Mouse (Mus musculus): ENCODE results near the gene Stox1.
"Not testable (repeated sequence)": the region's sequence is repeated elsewhere in the genome, so short reads cannot be mapped to it uniquely, and the experiment has no call there.

The Stox1 gene

DNA sequence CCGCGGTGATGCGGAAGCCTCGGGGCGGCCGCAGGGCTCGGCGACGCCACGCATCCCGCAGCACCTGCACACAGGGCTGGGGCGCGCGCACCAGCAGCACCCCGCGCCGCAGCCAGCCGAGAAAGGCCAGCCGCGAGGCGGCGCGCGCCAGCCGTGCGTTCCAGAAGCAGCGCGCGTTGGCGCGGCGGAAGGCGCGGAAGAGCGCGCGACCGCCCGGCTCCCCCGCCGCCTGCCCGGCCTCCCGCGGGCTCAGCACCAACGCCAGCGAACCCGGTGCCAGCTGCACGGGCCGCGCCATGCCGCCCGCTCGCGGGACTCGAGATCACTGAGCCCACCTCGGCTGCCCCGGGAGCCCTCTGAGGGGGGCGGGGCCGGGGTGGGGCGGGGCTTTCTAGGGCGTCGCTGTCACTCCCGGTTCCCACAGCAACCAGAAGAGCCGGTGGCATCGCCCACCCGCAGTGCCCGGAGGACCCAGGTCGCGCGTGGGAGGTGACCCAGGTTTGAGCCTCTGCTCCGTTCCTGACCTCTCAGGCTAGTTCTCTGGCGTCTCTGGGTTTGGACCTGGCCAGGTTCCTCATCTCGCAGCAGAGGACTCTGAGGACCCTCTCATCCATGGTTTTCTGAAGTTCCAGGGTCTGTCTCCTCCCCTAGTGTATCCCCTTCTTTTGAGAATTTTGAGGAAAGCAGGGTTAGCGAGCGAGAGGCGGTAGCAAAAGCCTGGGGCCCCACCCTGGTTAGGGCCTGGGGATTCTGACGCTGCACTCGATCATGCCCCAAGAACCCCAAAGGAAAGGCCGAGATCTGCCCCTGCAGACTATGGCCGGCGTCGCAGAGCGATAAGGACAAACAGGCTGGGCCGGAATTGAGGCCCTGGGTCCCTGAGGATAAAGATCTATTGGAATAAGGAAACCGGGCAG is at the start of gene Stox1:
Stox1 (minus strand) TSS at position 358 of the 917 bp plus-strand sequence.
- peak; percentile 61 for DNase-seq (ENCODE audit: low spot score)

DNA sequence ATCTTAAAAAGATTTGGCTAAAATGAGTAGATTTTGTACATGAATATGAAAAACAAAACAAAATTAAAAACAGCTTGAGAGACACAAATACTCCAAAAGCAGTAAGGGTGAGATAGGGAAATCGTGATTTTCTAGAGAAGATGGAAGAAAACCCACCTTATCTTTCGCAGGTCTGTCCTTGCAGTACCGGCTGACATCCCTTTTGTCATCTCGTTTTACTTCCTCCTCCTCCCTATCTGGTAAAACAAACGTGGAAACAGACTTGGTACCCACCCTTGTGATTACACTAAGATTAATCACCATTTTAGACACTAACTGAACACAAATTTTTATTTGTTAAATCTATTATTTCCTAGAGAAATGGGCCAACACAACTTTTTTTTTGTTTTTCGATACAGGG is 24.9 kb upstream of the Stox1 start:
- DNase-seq (ENCODE audit: low spot score): no peak

DNA sequence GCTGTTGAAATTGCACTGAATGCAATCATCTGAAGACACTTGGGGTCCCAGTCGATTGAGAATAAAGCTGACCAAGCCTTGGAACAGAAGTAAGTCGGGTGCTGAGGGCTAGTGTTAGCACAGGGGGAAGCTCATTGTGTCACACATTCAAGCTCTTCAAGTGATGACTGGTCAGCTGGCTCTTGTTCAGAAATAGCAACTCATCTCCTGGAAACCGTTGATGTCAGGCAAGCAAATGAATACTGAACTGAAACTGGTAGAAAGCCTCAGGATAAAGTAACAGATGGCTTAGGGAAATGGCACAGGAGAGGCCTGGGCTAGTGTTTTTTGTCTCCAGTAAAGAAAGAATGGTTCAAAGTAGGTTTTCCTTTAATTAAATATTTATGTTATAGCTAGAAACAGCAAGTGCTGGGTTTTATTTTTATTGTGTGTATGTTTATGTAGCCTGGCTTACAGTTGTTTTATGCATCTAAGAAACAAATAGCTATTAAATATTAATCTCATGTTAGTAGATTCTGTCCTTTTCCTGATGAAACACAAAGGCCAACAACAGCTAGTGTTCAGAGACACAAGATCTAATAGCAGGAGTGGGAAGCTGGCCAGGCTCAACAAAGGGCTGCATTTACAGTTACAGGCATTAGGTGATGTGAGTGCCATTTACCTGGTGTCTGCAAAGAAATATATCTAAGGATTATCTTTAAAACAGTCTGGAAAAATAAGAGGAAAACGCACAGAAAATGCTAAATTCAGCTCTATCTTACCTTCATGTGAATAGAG is 14.2 kb upstream of the Stox1 start:
- DNase-seq (ENCODE audit: low spot score): no peak

DNA sequence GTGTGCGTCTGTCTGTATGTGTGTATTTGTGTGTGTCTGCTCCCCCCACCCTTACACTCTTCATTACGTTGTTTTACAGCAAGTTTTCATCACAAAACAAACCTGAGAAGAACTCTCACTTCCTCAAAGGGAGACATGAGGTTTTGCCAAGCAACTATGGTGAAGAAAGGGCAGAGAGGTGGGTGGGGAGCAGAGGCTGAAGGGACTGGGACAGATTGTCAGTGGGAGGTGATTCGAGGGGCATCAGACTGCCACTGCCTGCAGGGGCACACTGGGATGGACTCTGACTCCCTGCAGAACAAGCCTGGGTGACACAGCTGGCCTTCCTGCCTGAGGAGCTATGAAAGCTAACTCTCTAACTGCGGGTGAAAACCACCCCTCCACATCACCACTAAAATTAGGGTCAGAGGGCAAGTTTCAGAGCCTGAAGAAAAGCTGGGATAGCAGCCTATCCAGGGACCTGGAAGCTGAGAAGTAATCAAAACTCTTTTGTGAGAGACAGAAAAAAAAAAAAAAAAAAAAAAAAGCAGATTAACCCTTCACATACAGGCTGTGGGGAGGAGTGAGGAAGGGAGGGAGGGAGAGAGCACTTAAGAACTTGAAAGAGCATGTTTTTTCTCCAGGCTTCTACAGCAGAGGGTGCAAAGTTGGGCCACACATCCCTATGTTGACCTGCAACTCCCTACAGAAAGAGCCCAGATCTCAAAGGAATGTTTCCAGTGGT is 11.2 kb upstream of the Stox1 start:
- DNase-seq (ENCODE audit: low spot score): no peak

DNA sequence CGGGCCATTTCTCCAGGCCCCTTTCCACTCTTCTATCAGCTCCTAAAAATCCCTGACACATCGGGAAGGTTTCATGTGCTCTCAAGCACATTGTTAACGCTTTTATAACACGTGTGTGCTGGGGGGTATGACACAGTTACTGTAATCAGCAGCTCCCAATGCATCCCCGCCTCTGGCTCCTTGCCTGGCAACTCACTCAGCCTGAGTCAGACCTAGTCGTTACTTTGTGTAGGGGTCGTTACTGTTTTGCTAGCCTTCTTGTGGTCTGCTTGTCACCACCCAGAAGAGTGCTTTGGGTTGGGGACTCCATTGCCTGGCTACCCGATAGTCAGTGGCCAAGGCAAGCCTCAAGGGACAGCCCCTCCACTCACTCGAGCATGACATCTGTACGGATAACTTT is 4.9 kb upstream of the Stox1 start:
- no peak for DNase-seq (ENCODE audit: low spot score)

DNA sequence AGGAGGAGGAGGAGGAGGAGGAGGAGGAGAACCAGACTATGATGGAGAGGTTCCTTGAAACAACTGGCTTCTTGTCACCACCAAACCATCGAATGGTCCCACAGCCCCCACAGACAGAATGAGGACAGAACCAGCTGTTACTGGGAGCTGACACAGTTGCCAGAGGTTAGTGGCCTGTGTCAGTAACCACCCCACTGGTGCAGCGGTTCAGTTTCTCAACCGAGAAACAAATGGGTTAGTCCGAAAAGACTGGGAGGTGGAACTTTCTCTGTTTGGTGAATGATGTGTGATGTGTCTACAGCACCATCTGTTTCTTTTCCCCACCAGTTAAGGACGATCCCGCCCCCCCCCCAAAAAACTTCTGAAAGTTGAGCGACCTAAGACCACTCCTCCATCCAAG is 992 bp downstream of the Stox1 start:
- DNase-seq (ENCODE audit: low spot score): no peak

DNA sequence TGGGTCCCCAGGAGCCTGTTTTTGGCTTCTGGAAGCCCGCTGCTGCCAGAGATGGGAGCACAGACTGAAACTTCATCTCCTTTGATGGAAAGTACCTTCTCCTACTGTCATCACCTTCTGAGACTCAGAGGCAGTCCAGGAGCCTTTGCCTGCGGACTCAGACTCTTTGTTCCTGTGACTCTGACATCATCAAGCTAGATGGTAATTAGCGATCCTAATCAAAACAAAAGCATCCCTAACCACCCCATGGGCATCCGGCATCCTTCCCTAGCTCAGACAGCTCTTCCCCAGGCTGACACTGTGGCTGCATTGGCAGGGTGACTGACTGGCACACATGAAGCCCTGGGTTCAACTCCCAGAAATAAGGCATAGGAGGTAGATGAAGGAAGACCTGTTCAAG is 3.2 kb downstream of the Stox1 start:
- no peak for DNase-seq (ENCODE audit: low spot score)

DNA sequence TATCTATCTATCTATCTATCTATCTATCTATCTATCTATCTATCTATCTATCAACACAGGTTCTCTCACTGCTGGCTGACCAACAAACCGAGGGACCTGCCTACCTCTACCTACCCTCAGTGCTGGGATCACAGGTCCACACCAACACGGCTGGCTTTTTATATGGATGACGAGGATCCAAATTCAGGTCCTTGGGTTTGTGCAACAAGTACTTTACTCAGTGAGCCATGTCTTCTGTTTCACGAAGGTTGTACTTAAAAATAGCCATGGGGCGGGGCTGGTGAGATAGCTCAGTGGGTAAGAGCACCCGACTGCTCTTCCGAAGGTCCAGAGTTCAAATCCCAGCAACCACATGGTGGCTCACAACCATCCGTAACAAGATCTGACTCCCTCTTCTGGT is 5.4 kb downstream of the Stox1 start:
- not testable (repeated sequence) for DNase-seq (ENCODE audit: low spot score)

DNA sequence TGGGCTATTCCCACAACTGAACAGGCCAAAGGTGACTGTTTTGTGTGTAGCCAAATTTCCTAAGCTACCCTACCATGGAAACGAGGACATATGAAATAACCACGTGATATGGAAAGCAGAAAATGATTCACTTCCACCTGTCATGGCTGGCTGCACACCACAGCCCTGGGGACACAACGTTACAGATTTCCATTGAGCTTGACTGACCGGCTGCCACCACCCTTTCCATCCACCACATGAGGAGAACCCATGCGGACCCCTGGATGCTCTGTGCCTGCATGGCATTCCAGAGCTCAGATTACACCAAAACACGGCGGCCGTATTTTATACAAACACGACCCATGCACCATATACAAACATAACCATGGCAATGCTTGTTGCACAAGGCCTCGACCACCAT is 12.5 kb downstream of the Stox1 start:
- DNase-seq (ENCODE audit: low spot score): no peak

DNA sequence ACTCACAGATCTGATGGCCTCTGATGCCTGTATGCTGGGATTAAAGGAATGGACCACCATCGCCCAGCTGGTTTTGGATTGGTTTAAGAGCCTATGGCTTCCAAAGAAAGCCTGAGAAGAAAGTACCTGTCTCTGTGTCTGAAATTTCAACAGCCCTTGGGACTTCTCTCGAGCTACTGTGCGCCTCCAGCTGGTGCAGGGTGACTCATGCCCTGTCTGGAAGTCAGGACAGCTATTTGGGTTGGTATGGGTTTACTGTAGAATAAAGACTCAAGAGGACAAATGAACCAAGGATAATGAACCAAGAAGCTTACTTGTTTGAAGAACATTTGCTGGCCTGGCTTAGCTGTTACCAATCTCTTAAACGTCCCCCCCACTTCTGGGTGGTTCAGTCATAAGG is 22.3 kb downstream of the Stox1 start:
- no peak for DNase-seq (ENCODE audit: low spot score)

DNA sequence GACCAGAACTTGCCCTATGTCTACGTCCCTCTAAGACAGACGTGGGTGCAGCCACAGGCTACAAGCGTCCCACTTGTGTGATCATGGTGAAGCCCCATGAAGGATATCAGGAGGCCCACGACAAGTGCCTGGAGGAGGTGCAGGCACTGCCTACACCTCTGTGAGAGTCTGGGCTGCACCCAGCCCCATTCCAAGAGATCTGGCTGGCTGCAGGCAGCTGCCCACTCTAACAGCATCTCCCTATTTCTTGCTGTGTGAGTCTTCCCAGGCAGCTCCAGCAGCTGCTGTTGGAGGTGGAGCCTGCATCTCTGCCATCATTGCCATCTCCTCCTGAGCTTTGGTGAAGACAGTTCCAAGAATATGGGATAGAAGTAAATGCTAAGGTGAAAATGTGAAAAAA is 23.5 kb downstream of the Stox1 start:
- DNase-seq (ENCODE audit: low spot score): no peak

DNA sequence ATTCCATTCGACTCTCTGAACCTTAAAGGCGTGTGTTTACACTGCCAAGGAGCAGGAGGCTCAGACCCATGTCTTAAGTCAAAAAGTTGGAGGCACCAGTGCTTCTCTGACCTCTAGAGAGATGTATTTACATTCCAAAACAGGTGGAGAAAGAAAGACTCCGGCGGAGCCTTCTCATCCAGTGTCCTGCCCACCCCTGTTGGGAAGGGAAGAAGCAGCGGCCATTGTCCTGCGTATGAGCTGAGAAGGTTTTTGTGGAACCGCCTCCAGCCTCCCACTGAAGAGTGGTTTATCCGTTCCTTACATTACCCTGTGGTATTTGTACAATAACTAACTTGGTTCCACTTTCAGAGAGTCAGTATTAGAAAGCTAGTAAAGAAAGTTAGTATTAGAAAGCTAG is 33.2 kb downstream of the Stox1 start:
- no peak for DNase-seq (ENCODE audit: low spot score)

DNA sequence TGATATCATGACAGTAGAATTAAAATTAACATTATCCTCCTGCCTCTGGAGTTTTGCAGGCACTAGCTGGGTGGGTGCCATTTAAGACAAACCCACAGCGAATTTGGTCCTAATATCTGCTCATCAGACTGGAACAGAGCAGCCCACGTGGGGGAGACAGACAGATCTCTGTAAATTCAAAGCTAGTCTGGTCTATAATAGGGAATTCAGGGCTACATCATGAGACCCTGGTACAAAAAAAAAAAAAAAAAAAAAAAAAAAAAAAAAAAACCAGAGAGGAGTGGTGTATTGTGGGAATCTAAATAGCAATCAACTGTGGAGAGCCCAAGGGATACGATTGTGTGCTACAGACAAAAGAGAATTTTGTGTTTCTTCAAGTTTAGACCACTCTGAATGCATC is 33.7 kb downstream of the Stox1 start:
- DNase-seq (ENCODE audit: low spot score): no peak

DNA sequence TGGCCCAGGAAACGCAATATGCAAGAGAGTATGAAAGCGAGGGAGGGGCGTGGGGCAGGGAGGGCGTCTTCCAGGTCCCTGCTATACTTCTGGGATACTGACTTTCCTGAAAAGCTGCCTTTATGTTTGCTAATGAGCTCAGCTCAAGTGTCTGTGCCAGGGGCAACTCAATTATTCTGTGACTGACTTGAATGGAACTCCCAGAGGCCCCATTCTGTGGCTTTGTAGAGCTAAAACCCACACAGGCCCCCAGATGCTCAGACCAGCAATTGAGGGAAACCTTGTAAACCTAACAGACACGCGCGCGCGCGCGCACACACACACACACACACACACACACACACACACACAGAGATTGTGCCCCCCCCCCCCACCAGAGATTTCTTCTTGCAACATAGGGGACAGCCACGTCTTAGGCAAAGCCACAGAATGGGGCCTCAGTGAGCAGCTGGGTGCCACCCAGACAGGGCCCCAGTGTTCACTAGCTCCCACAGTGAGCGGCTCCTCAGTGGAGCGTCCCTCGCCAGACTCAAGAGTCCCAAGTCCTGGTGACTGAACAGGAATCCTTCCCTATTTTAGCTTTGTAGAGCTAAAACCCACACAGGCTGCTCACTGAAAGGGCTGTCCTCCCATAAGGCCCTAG is 38.8 kb downstream of the Stox1 start:
- no peak for DNase-seq (ENCODE audit: low spot score)

DNA sequence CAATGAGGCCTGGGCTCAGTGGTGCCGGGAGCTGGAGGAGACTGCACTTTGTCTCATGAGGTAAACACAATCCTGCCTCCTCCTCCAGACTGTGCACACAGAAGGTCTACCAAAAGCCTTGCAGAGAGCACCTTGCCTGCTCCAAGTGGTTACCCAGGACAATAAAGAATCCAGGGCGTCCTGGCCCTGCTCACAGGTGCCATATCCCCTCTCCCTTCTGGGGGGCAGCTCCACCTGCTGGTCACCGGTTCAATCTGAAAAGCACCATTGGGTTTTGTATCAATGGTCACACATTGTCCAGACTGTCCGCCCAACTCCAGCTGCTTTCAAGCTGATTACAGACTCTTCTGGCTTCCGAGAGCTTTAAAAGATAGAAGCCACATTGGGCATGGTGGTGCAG is 42.9 kb downstream of the Stox1 start:
- no peak for DNase-seq (ENCODE audit: low spot score)

DNA sequence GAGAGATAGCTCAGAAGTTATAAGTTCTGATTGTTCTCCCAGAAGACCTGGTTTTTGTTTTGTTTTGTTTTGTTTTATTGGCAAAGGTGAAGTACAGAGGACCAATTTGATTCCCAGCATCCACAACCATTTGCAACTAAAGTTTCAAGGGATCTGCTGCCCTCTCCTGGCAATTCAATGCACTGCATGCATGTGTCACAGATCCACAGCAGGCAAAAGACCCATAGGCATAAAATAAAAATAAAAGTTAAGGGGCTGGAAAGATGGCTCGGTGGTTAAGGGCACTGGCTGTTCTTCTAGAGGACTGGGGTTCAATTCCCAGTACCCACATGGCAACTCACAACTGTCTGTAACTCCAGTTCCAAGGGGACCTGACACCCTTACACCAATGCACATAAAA is 46.1 kb downstream of the Stox1 start:
- no peak for DNase-seq (ENCODE audit: low spot score)

DNA sequence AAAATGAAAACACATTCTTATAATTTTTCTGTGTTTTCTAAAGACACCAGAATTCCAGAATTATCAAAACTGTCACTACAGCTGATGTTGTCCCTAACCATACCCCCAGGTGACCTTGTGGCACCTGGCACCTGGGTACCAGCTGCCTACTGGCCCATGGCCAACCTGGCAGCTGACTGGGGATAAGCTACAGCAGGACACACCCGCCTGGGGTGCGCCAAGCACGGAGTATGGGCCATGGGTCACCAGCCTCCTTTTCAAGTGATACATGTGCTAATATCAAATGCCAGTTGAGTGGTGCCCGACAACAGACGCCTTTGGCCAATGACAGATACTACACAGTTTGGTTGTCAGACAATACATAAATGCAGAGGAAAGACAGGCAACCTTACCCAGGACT is 48.6 kb downstream of the Stox1 start:
- DNase-seq (ENCODE audit: low spot score): no peak

DNA sequence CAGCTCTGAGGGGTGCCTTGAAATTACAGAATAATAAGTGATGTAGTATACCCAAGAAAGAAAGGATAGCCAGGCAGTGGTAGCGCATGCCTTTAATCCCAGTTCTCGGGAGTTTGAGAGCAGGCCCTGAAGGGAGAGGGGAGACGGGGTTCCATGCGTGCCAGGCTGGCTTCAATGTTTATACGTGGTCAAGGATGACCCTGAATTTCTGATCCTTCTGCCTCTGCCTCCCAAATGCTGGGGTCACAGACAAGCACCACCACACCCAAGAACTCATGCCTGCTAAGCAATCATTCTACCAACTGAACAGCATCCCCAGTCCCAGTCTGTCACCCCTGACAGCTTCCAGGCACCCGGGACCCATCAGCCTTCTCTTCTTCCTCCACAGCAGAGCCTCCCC is 49.7 kb downstream of the Stox1 start:
- no peak for DNase-seq (ENCODE audit: low spot score)

DNA sequence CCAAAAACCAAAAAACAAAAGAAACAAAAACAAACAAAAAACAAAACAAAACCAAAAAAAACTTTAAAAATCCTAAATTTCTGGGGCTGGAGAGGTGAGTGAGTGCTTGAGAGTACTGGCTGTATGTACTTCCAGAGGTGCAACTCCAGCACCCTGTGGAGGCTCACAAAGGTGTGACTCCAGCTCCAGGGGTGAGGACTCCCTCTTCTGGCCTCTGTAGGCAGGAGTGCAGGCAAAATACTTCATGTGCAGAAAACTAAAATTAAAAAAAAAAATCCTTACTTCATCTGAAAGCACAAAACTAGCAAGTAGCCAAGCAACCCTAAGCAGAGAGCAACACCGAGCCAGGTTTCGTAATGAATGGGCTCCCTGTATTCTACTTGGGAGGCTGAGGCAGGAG is 53.6 kb downstream of the Stox1 start:
- DNase-seq (ENCODE audit: low spot score): no peak

DNA sequence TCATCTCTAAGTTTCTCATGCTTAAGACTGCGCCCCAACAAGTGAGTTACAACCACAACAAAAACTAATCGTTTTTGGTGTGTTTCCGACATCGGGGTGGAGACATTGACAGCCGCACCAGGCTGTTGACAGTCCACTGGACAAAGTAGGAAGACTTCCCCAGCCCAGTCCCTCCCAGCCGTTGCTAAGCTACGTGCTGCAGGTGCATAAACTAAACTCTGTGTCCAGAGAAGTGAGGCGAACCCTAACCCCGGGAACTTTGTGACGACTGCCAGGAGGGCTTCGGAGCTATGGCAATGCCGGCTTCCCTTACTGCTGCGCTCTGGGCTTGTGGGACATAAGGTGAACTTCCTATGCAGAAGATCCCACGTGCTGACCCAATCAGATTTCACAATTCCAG is 56.7 kb downstream of the Stox1 start:
- DNase-seq (ENCODE audit: low spot score): no peak

DNA sequence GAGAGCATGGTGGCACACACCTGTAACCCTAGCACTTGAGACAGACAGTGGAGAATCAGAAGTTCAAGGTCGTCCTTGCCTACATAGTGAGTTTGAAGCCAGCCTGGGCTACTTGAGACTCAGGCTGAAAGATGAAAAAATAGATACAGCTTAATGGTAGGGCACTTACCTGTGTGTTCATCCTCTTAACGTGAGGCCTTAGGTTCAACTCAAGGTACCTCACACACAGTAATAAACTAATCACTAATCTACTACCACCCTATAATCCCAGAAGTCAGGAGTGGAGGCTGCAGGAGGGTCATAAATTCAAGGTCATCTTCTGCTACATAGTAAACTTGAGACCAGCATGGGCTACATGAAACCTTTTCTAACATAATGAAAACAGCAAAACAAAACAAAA is 57.5 kb downstream of the Stox1 start:
- no peak for DNase-seq (ENCODE audit: low spot score)

DNA sequence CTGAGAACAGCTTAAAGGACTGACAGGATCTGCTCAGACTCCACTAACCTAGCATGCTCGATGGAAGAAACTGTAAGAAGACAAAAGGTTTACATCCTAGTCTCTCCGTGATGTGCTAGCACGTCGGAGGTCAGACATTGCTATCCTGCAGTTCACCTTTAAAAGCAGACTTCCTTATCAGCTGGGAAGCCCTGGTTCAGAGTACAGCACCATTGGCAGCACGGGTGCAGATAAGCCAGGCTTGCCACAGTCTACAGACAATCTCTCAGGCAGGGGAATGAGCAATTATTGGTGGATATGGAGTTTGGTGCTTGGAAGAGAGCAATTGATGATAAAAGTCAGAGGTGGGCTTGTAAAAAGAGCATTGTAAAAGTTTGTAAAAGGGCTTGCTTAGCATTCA is 57.9 kb downstream of the Stox1 start:
- no peak for DNase-seq (ENCODE audit: low spot score)
